Mouse (Mus musculus): ENCODE results near the gene Sppl2a. TPM values are rescaled to one million over a fixed set of nuclear protein-coding genes. Genes with fewer than 3 reads are reported as not detected.
A peak's percentile ranks its signal among the peaks of the same experiment; 100 is the strongest.

The Sppl2a gene
- polyA plus RNA-seq, 1 experiment from 2014 or later = 48.9 TPM

DNA sequence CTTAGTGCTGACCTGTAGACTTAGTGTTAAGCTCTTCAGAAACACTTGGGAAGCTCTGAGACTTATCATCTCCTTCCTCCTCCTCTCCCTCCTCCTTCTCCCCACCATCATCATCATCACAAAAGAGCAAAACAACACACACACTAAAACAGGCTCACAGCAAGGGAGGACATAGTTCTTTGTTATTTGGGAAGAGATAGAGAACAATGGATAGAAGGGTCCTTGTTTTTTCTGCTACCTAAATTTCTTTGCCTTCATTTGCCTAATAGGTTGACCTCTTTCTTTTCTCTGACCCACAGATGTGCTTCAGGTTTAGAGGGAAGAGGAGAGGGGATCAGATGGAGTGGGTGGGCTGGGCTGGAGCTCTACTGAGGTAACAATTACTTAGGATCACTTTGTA lies 14.6 kb upstream of the Sppl2a start:
- ATAC-seq (ENCODE audit: insufficient read depth, low FRiP score) = no peak

DNA sequence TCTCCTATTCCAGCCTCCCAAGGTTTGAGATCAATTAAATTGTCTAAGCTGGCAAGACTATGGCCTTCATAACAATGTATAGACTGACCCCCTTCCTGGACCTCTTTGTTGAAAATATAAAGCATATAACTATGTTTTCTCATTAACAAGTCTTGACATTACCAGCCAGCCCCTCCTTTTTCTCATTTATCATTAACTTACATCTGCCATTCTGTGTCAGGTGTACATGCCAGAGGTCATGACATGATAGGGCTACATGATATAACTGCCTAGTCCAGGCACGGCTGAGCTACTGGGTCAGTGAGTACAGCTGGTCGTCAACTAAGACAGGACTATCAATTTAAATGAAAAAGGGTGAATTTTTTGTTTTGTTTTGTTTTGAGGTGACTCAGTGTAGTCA lies 10.2 kb upstream of the Sppl2a start:
- WGBS = 67% methylated on average over 2 of the region's 2 CpGs
- no peak overlapping the region for H3K9ac ChIP-seq (ENCODE audit: low read length)

More for the DNA sequence above, 14.6 kb upstream of the Sppl2a start:
- Histone ChIP-seq H3K27me3 (ENCODE audit: control insufficient read depth, insufficient read depth, low read length) (no peaks in the 10 kb centered on the region), H3K9ac (ENCODE audit: low read length) (no peak overlapping the region), H3K4me3 (replicated peaks; ENCODE audit: low read length) (no peak overlapping the region), H3K27ac (ENCODE audit: low read length) (no peak overlapping the region), H3K9me3 (replicated peaks; ENCODE audit: control insufficient read depth, low read length) (no peaks in the 10 kb centered on the region), H3K36me3 (ENCODE audit: control insufficient read depth, insufficient read depth, low read length) (no peaks in the 10 kb centered on the region), H3K4me1 (ENCODE audit: control insufficient read depth, insufficient read depth, low read length) (no peaks in the 10 kb centered on the region), H3K4me2 (ENCODE audit: low read depth, low read length) (no peak overlapping the region)

DNA sequence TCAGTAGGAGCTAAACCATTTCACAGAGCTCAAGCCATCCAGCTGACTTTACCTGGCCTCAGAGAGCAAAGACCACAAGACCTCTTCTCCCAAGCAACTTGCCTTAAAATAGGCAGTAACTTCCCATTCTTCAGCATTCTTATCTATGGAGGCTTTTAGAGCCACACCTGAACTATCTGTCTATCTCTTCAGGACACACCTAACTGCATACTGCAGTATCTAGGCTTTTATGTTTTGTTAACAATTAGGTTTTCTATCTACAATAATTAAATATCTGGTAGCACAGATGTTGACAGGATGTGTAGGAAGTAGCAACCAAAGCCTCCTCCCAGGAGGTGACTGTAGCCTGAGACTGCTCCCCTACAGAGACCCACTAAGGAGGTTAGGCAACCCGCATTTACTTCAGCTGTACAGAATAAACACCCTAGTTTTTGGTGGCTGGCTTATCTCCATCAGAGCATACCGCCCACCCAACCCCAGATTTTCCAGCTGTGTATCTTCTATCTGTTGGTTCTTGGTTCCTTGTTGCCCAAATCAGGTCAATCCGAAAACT lies 7.4 kb upstream of the Sppl2a start:
- Histone ChIP-seq H3K27me3 (ENCODE audit: control insufficient read depth, insufficient read depth, low read length) (no peaks in the 10 kb centered on the region), H3K9ac (ENCODE audit: low read length) (no peak overlapping the region), H3K4me3 (replicated peaks; ENCODE audit: low read length) (no peak overlapping the region), H3K36me3 (ENCODE audit: control insufficient read depth, insufficient read depth, low read length) (no peaks in the 10 kb centered on the region), H3K27ac (ENCODE audit: low read length) (no peak overlapping the region), H3K9me3 (replicated peaks; ENCODE audit: control insufficient read depth, low read length) (no peaks in the 10 kb centered on the region), H3K4me1 (ENCODE audit: control insufficient read depth, insufficient read depth, low read length) (no peaks in the 10 kb centered on the region), H3K4me2 (ENCODE audit: low read depth, low read length) (no peak overlapping the region)
- no peak for ATAC-seq (ENCODE audit: insufficient read depth, low FRiP score)
- WGBS = 71% methylated on average over 3 of the region's 3 CpGs

More for the DNA sequence above, 10.2 kb upstream of the Sppl2a start:
- H3K9me3 ChIP-seq (replicated peaks; ENCODE audit: control insufficient read depth, low read length) = no peaks in the 10 kb centered on the region
- no peaks in the 10 kb centered on the region for H3K36me3 ChIP-seq (ENCODE audit: control insufficient read depth, insufficient read depth, low read length)
- no peak overlapping the region for H3K4me3 ChIP-seq (replicated peaks; ENCODE audit: low read length)
- no peak overlapping the region for H3K4me2 ChIP-seq (ENCODE audit: low read depth, low read length)
- no peaks in the 10 kb centered on the region for H3K27me3 ChIP-seq (ENCODE audit: control insufficient read depth, insufficient read depth, low read length)
- H3K27ac ChIP-seq (ENCODE audit: low read length) = no peak overlapping the region
- no peak for ATAC-seq (ENCODE audit: insufficient read depth, low FRiP score)
- H3K4me1 ChIP-seq (ENCODE audit: control insufficient read depth, insufficient read depth, low read length) = no peaks in the 10 kb centered on the region

DNA sequence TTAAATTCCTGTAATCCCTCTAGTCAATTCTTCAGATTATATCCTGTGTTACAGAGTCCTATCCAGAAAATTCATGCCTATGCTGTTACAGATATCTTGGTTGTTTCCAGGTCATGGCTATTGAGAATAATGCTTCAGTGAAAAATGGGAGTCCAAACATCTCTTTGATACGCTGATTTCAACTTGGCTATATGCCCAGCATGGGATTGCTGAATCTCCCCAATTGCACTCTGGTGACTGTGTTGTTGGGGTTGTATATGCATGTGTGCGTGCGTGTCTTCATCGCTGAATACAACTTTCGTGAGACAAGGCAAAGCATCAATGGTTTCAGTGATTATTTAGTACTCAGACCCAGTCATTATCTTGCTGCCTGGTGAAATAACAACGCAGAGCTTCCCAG lies 5.0 kb upstream of the Sppl2a start:
- no peak overlapping the region for H3K9ac ChIP-seq (ENCODE audit: low read length)
- no peaks in the 10 kb centered on the region for H3K9me3 ChIP-seq (replicated peaks; ENCODE audit: control insufficient read depth, low read length)
- peaks cover 7% of the 10 kb centered on the region for H3K4me1 ChIP-seq (ENCODE audit: control insufficient read depth, insufficient read depth, low read length)
- no peak overlapping the region for H3K27ac ChIP-seq (ENCODE audit: low read length)
- no peak for ATAC-seq (ENCODE audit: insufficient read depth, low FRiP score)
- H3K4me3 ChIP-seq (replicated peaks; ENCODE audit: low read length) = no peak overlapping the region
- WGBS = 72% methylated on average over 6 of the region's 6 CpGs
- no peak overlapping the region for H3K4me2 ChIP-seq (ENCODE audit: low read depth, low read length)
- H3K36me3 ChIP-seq (ENCODE audit: control insufficient read depth, insufficient read depth, low read length) = no peaks in the 10 kb centered on the region
- H3K27me3 ChIP-seq (ENCODE audit: control insufficient read depth, insufficient read depth, low read length) = no peaks in the 10 kb centered on the region

DNA sequence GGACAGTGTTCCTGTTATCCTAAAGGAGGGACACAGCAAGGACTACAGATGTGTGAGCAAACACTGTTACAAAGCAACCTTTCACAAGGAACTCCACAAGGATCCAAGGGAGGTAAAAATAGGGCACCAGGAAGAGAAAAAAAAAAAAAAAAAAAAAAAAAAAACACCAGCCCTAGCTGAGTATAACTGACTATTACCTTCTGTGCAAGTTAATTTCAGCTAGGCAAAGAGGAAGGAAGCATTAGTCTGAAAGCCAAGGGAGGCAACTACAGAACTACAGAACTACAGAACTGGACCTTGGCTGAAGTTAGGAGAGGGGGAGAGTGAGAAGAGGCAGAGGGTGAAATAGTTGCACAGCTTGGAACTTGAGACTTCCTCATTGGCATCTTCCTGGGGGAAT lies 886 bp upstream of the Sppl2a start:
- H3K4me3 ChIP-seq (replicated peaks; ENCODE audit: low read length) = peak overlapping the region; percentile 76; the same call in 1 of the 2 replicates
- peak overlapping the region; percentile 62; the same call in 1 of the 2 replicates for H3K4me2 ChIP-seq (ENCODE audit: low read depth, low read length)
- no peaks in the 10 kb centered on the region for H3K9me3 ChIP-seq (replicated peaks; ENCODE audit: control insufficient read depth, low read length)
- no peak for ATAC-seq (ENCODE audit: insufficient read depth, low FRiP score)
- H3K9ac ChIP-seq (ENCODE audit: low read length) = no peak overlapping the region; the same call in 1 of the 2 replicates
- no peaks in the 10 kb centered on the region for H3K36me3 ChIP-seq (ENCODE audit: control insufficient read depth, insufficient read depth, low read length)
- H3K27me3 ChIP-seq (ENCODE audit: control insufficient read depth, insufficient read depth, low read length) = no peaks in the 10 kb centered on the region
- peak overlapping the region; percentile 99 for H3K27ac ChIP-seq (ENCODE audit: low read length)
- H3K4me1 ChIP-seq (ENCODE audit: control insufficient read depth, insufficient read depth, low read length) = peaks cover 7% of the 10 kb centered on the region

DNA sequence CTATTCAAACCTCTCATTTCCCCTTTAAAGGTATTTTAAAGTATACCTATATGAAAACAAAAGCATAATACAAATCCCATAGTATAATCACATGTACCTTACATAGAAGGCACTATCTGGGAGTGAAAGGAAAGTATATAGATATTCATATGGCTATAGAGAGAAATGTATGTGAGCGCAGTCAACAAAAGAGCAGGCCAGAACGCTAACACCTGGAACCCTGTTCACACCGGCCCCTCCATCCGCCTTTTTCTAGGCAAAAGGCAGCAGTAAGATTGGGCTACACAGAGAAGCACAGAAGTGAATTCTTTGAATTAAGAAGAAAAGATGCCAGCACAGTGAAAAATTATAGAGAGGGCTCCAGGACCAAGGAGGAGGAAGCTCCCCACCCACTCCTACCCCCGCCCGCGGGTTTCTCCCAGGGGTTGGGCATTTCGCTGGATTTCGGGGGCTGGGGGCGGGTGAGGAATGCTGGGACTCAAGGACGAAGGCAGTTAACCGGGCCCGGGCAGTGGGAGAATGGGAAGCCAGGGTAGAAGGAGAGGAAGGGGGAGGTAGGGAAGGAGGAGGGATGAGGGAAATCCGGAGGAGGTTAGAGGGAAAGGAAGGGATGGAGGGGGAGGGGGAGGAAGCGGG lies 656 bp downstream of the Sppl2a start:
- Histone ChIP-seq H3K27ac (ENCODE audit: low read length) (peak overlapping the region; percentile 99), H3K9ac (ENCODE audit: low read length) (peak overlapping the region; percentile 91), H3K4me2 (ENCODE audit: low read depth, low read length) (peak overlapping the region; percentile 62), H3K9me3 (replicated peaks; ENCODE audit: control insufficient read depth, low read length) (no peaks in the 10 kb centered on the region), H3K27me3 (ENCODE audit: control insufficient read depth, insufficient read depth, low read length) (no peaks in the 10 kb centered on the region), H3K4me1 (ENCODE audit: control insufficient read depth, insufficient read depth, low read length) (peaks cover 7% of the 10 kb centered on the region), H3K4me3 (replicated peaks; ENCODE audit: low read length) (peak overlapping the region; percentile 76), H3K36me3 (ENCODE audit: control insufficient read depth, insufficient read depth, low read length) (no peaks in the 10 kb centered on the region)
- 2% methylated on average over 14 of the region's 15 CpGs for WGBS
- ATAC-seq (ENCODE audit: insufficient read depth, low FRiP score) = no peak

DNA sequence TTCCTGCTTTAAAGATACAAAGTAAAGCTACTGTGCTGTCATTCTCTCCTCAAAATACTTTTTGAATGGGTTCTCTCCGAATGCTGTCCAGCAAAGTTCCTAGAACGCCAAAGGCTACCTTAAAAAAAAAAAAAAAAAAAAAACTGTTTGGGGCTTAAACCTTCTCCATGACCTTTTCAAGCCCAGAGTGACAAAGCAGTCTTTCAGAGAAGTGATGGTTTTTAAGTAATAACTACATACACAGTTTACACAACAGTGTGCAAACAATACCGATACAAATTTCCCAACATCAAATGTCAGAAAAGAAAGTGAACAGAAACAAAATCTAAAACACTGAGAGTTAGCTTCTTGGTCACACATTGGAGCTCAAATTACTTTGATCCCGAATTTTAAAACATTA lies 1.3 kb downstream of the Sppl2a start:
- 0 out of 2 replicates have a peak overlapping the region, but pooled peaks have one; percentile 17 for H3K4me3 ChIP-seq (replicated peaks; ENCODE audit: low read length)
- 25% methylated on average over 4 of the region's 4 CpGs for WGBS
- H3K27ac ChIP-seq (ENCODE audit: low read length) = no peak overlapping the region; the same call in 1 of the 2 replicates

DNA sequence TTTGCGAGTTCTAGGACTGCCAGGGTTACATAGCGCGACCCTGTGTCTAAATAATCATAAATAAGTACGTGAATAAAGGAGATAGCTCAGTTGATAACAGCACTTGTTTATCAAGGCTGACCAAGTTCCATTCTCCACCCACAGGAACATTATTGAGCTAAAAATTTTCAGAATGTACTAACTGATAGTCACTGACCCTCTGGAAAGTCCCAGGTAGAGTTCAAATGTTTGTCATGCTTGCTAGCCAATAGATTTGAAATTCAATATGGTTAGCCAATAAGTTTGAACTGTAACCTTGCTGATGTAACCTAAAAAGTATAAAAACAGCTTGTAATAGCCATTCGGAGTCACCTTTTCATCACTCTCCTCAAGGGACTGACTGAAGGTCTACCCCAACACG lies 4.4 kb downstream of the Sppl2a start:
- Histone ChIP-seq H3K4me3 (replicated peaks; ENCODE audit: low read length) (no peak overlapping the region), H3K4me1 (ENCODE audit: control insufficient read depth, insufficient read depth, low read length) (peaks cover 3% of the 10 kb centered on the region), H3K9ac (ENCODE audit: low read length) (no peak overlapping the region), H3K27ac (ENCODE audit: low read length) (no peak overlapping the region), H3K9me3 (replicated peaks; ENCODE audit: control insufficient read depth, low read length) (no peaks in the 10 kb centered on the region), H3K4me2 (ENCODE audit: low read depth, low read length) (no peak overlapping the region), H3K27me3 (ENCODE audit: control insufficient read depth, insufficient read depth, low read length) (no peaks in the 10 kb centered on the region), H3K36me3 (ENCODE audit: control insufficient read depth, insufficient read depth, low read length) (no peaks in the 10 kb centered on the region; the same call in 1 of the 2 replicates)
- no peak for ATAC-seq (ENCODE audit: insufficient read depth, low FRiP score)
- WGBS = 86% methylated on average over 6 of the region's 6 CpGs

More for the DNA sequence above, 1.3 kb downstream of the Sppl2a start:
- H3K9ac ChIP-seq (ENCODE audit: low read length) = no peak overlapping the region
- H3K4me2 ChIP-seq (ENCODE audit: low read depth, low read length) = peak overlapping the region; percentile 62
- H3K9me3 ChIP-seq (replicated peaks; ENCODE audit: control insufficient read depth, low read length) = no peaks in the 10 kb centered on the region
- ATAC-seq (ENCODE audit: insufficient read depth, low FRiP score) = no peak
- H3K4me1 ChIP-seq (ENCODE audit: control insufficient read depth, insufficient read depth, low read length) = peaks cover 7% of the 10 kb centered on the region
- H3K27me3 ChIP-seq (ENCODE audit: control insufficient read depth, insufficient read depth, low read length) = no peaks in the 10 kb centered on the region
- H3K36me3 ChIP-seq (ENCODE audit: control insufficient read depth, insufficient read depth, low read length) = no peaks in the 10 kb centered on the region

DNA sequence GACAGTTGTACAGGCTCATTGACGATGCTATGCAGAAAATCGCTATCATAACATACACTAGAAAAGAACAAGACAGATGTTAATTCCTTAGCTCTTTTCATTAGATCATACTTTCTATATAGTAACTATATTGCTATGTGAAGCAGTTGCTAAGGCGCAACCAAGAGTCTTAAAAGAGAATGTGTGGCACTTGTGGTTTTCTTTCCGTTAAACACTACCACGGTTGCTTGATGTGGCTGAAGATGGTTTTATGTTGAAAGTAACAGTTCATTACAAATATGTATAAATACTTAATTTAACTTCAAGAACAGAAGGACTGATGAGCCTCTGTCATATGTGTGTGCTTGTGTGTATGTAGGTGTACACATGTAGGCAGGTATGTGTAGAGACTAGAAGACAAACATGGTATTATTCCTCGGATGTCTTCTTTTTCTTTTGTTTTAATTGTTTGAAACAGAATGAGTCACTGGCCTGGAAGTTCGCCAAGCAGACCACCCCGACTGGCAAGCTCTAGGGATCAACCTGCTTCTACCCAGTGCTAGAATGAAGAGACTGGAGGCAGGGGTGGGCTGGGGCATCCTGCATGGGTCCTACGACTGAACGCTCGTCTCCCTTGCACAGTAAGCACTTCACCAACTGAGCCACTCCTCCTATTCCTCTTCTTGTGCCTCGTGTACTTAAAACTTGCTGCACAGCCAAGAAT lies 12.5 kb downstream of the Sppl2a start:
- H3K9ac ChIP-seq (ENCODE audit: low read length) = no peak overlapping the region
- H3K4me3 ChIP-seq (replicated peaks; ENCODE audit: low read length) = no peak overlapping the region
- H3K9me3 ChIP-seq (replicated peaks; ENCODE audit: control insufficient read depth, low read length) = no peaks in the 10 kb centered on the region
- H3K36me3 ChIP-seq (ENCODE audit: control insufficient read depth, insufficient read depth, low read length) = peaks cover 24% of the 10 kb centered on the region; the same call in 1 of the 2 replicates
- ATAC-seq (ENCODE audit: insufficient read depth, low FRiP score) = no peak
- no peaks in the 10 kb centered on the region for H3K4me1 ChIP-seq (ENCODE audit: control insufficient read depth, insufficient read depth, low read length)
- no peak overlapping the region for H3K4me2 ChIP-seq (ENCODE audit: low read depth, low read length)
- WGBS = 80% methylated on average over 12 of the region's 12 CpGs
- H3K27ac ChIP-seq (ENCODE audit: low read length) = no peak overlapping the region
- H3K27me3 ChIP-seq (ENCODE audit: control insufficient read depth, insufficient read depth, low read length) = no peaks in the 10 kb centered on the region

Data from stomach, embryonic 16.5 days (tissue).